Mouse (Mus musculus) cerebellum, adult 2 months (tissue): ENCODE measurements at regions not wholly inside any gene's neighbourhood (a gene's known extent, or its start where the extent isn't known, plus 50 kb on each side); places are given as distances from the start of the nearest gene placed in this dataset.
"Not testable (repeated sequence)": the region's sequence is repeated elsewhere in the genome, so short reads cannot be mapped to it uniquely, and the experiment has no call there.

Experiments
- DNase-seq, 2 experiments: peaks; one replicate each; pipeline ENCODE4 v3.0.0; 2021
- H3K27ac ChIP-seq: fragments of 200-500 bp; 2 replicates; pipeline ENCODE4 v1.5.1; 2012; ENCODE audit warnings: low read length, control low read depth, inconsistent platforms; ENCODE audit not compliant: insufficient read depth
- H3K27me3 ChIP-seq: fragments of 200-500 bp; 2 replicates; pipeline ENCODE4 v1.6.1; 2012; ENCODE audit warnings: inconsistent platforms, mild to moderate bottlenecking, low read length, moderate library complexity; ENCODE audit not compliant: control insufficient read depth, insufficient read depth
- H3K4me1 ChIP-seq: fragments of 200-500 bp; 2 replicates; pipeline ENCODE4 v1.6.1; 2011; ENCODE audit warnings: low read length; ENCODE audit not compliant: control insufficient read depth, insufficient read depth
- H3K4me3 ChIP-seq: fragments of 200-500 bp; replicated peaks from 2 replicates; pipeline ENCODE3; 2011; ENCODE audit warnings: mild to moderate bottlenecking, low read depth, low read length, control low read depth; ENCODE audit not compliant: insufficient read depth
- CTCF ChIP-seq: fragments of 200-500 bp; IDR thresholded peaks from 2 replicates; pipeline ENCODE4 v1.5.1; 2011; ENCODE audit warnings: low read depth, mild to moderate bottlenecking, control low read depth, low read length, moderate library complexity, borderline replicate concordance; ENCODE audit not compliant: insufficient read depth
- POLR2A ChIP-seq: fragments of 200-500 bp; IDR thresholded peaks from 2 replicates; pipeline ENCODE4 v1.6.1; 2011; ENCODE audit warnings: low read length, control low read depth, borderline replicate concordance; ENCODE audit not compliant: insufficient read depth
- WGBS: fragments of 180-500 bp; shearing (Covaris S2); methylation state at CpG from one replicate; pipeline ENCODE4 v1.1.7; 2018; 5-methylcytosine and 5-hydroxymethylcytosine counted together

GRCm38 (mm10) chr1:35201083-35201879, 351.5 kb downstream of the Plekhb2 start:
- H3K4me1 ChIP-seq, result peaks cover 7% of the 10 kb centered on the region; the same call in 1 of the 2 replicates
- no peak overlapping the region for H3K4me3 ChIP-seq
- TF ChIP-seq POLR2A, result no peak
- no peak for TF ChIP-seq CTCF
- no peaks in the 10 kb centered on the region for H3K27me3 ChIP-seq
- H3K27ac ChIP-seq, result no peak overlapping the region
- peak in 1 of 2 experiments; percentile 9 for DNase-seq
- WGBS, result 80% methylated on average over 7 of the region's 7 CpGs

DNA sequence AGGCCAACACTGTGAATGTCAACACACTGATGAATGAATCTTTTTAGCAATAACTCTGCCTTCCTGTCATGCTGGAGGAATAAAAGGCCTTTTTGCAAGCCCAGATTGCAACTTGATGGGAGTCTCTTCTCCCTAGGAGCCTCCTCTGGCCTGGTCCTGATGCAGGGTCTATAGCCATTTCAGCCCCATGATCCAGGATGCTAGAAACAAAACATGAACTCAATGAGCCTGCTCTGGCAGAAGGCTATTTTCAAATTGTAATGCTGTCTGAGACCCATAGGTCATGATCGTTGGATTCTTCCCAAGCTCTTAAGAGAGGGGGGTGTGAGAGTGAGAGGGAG, 352.1 kb downstream of the Plekhb2 start:
- no peak for TF ChIP-seq POLR2A
- TF ChIP-seq CTCF, result no peak
- peaks cover 7% of the 10 kb centered on the region; the same call in 1 of the 2 replicates for H3K4me1 ChIP-seq
- H3K27me3 ChIP-seq, result no peaks in the 10 kb centered on the region
- H3K27ac ChIP-seq, result no peak overlapping the region
- H3K4me3 ChIP-seq, result no peak overlapping the region
- DNase-seq, result no peak
- 67% methylated on average over 1 of the region's 1 CpGs for WGBS

DNA sequence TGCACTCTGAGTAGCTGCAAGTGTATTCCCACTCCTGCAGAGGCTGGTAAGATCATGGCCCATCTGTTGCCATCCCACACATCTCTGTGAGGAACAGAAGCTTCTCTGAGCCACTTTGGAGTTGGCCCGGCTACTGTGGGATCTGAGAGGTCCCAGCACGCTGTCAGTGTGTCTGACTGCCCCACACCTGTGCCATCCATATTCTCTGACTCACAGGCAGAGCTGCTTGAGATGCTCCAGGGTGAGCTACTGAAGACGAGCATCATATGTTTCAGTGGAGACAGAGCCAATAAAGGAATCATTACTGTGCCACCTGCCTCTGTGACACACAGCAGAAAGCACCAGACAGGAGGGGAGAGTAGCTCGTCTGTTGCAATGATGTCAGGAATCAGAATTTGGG, 352.8 kb downstream of the Plekhb2 start:
- Histone ChIP-seq H3K27me3 (no peaks in the 10 kb centered on the region), H3K4me1 (peaks cover 7% of the 10 kb centered on the region; the same call in 1 of the 2 replicates), H3K4me3 (no peak overlapping the region), H3K27ac (no peak overlapping the region)
- no peak for TF ChIP-seq CTCF
- TF ChIP-seq POLR2A, result no peak
- WGBS, result 15% methylated on average over 4 of the region's 4 CpGs
- DNase-seq, result peak; percentile 33 to 67

GRCm38 (mm10) chr1:35206834-35207529, 357.2 kb downstream of the Plekhb2 start:
- Histone ChIP-seq H3K4me1 (peaks cover 5% of the 10 kb centered on the region; the same call in 1 of the 2 replicates), H3K27me3 (no peaks in the 10 kb centered on the region), H3K27ac (no peak overlapping the region), H3K4me3 (no peak overlapping the region)
- no peak for TF ChIP-seq CTCF
- TF ChIP-seq POLR2A, result no peak
- DNase-seq, result no peak
- WGBS, result 42% methylated on average over 11 of the region's 11 CpGs

- 49% methylated on average over 13 of the region's 13 CpGs for WGBS
- Histone ChIP-seq H3K4me3 (no peak overlapping the region), H3K27ac (no peak overlapping the region), H3K27me3 (no peaks in the 10 kb centered on the region), H3K4me1 (no peaks in the 10 kb centered on the region)
- no peak for DNase-seq
- no peak for TF ChIP-seq CTCF
- TF ChIP-seq POLR2A, result no peak
Observed at GRCm38 (mm10) chr1:35212111-35212891, 362.5 kb downstream of the Plekhb2 start.

GRCm38 (mm10) chr1:35213875-35214274, 364.1 kb downstream of the Plekhb2 start:
- TF ChIP-seq POLR2A, result no peak
- Histone ChIP-seq H3K27me3 (no peaks in the 10 kb centered on the region), H3K27ac (no peak overlapping the region), H3K4me1 (no peaks in the 10 kb centered on the region), H3K4me3 (no peak overlapping the region)
- no peak for DNase-seq
- WGBS, result 88% methylated on average over 10 of the region's 10 CpGs

DNA sequence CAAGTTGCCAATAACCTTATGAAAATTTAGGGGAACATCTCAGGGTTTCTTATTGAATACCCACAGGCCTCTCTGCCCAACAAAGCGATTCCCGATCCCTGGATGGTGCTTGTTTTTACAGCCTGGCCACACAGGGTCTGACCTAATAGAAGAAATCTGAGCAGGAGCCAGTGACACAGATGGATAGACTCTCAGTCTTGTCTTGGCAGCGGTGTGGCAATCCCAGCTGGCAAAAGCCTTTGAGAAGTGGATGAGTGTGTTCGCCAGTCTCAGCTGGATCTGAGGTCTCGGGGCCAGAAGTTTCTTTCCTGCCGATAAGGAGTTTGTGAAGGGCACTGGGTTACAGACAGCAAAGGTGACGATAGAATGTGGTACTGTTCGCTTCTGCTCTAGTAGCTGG, 366.6 kb downstream of the Plekhb2 start:
- Histone ChIP-seq H3K27me3 (no peaks in the 10 kb centered on the region), H3K4me1 (no peaks in the 10 kb centered on the region), H3K27ac (no peak overlapping the region), H3K4me3 (no peak overlapping the region)
- 12% methylated on average over 8 of the region's 8 CpGs for WGBS
- TF ChIP-seq CTCF (no peak), POLR2A (no peak)
- peak; percentile 17 to 44 for DNase-seq

- H3K4me3 ChIP-seq, H3K27me3 ChIP-seq, H3K4me1 ChIP-seq, DNase-seq, H3K27ac ChIP-seq: not testable (repeated sequence)
- WGBS, result 96% methylated on average over 6 of the region's 6 CpGs
Observed at GRCm38 (mm10) chr1:35220215-35220614, 370.4 kb downstream of the Plekhb2 start.
